Mouse (Mus musculus) lung, postnatal 0 days (tissue): ENCODE measurements around the gene Tob2.

Experiments used
- CTCF ChIP-seq: IDR thresholded peaks from 2 replicates; pipeline ENCODE4 v1.5.1; 2016; ENCODE audit warnings: antibody characterized with exemption, mild to moderate bottlenecking
- EP300 ChIP-seq: IDR thresholded peaks from 2 replicates; pipeline ENCODE4 v1.6.1; 2016; ENCODE audit warnings: antibody characterized with exemption, mild to moderate bottlenecking, control low read depth

GRCm38 (mm10) chr15:81811599-81811996, 47.0 kb downstream of the Tob2 start:
- no peak for TF ChIP-seq CTCF
- no peak for TF ChIP-seq EP300
